Mouse (Mus musculus) testis, adult 2 months (tissue): Measurements from ENCODE around the gene Itprid2. TPM values are rescaled to one million over a fixed set of nuclear protein-coding genes. Genes with fewer than 3 reads are reported as not detected.
"Not testable (repeated sequence)": the region's sequence is repeated elsewhere in the genome, so short reads cannot be mapped to it uniquely, and the experiment has no call there.

Experiments used
- H3K27ac ChIP-seq: fragments of 200-500 bp; 2 replicates; pipeline ENCODE4 v1.5.1; 2012; ENCODE audit warnings: low read depth, low read length; ENCODE audit not compliant: control insufficient read depth, insufficient read depth
- H3K27me3 ChIP-seq: fragments of 200-500 bp; 2 replicates; pipeline ENCODE4 v1.6.1; 2012; ENCODE audit warnings: mild to moderate bottlenecking, low read length, moderate library complexity; ENCODE audit not compliant: control insufficient read depth, insufficient read depth
- H3K36me3 ChIP-seq: fragments of 200-500 bp; 2 replicates; pipeline ENCODE4 v1.6.1; 2012; ENCODE audit warnings: mild to moderate bottlenecking, low read length; ENCODE audit not compliant: control insufficient read depth, insufficient read depth
- H3K4me1 ChIP-seq: fragments of 200-500 bp; 2 replicates; pipeline ENCODE4 v1.6.1; 2012; ENCODE audit warnings: low read length; ENCODE audit not compliant: control insufficient read depth, insufficient read depth
- H3K4me3 ChIP-seq: fragments of 200-500 bp; 2 replicates; pipeline ENCODE4 v1.5.1; 2012; ENCODE audit warnings: low read depth, mild to moderate bottlenecking, low read length, moderate library complexity, mixed read lengths; ENCODE audit not compliant: control insufficient read depth
- CTCF ChIP-seq: fragments of 200-500 bp; IDR thresholded peaks from 2 replicates; pipeline ENCODE4 v1.5.1; 2012; ENCODE audit warnings: low read depth, mild to moderate bottlenecking, inconsistent platforms, low read length, moderate library complexity; ENCODE audit not compliant: control insufficient read depth, insufficient read depth, insufficient replicate concordance
- POLR2A ChIP-seq: fragments of 200-500 bp; IDR thresholded peaks from 2 replicates; pipeline ENCODE4 v1.6.1; 2012; ENCODE audit warnings: low read depth, mild to moderate bottlenecking, inconsistent platforms, low read length, moderate library complexity; ENCODE audit not compliant: control insufficient read depth
- polyA plus RNA-seq: library from polyadenylated mRNA; depleted of rRNA; stranded (reverse); fragments of >200 nt; gene quantifications from 2 replicates; pipeline ENCODE4 v1.2.3, GENCODE M21; 2012; rRNA removed

The Itprid2 gene
- polyA plus RNA-seq = 3.4 and 3.9 TPM in 2 replicates

GRCm38 (mm10) chr2:79634528-79635400, at the start of gene Itprid2:
Itprid2 (plus strand) TSS chr2:79635352.
- Histone ChIP-seq H3K36me3 (no peaks in the 10 kb centered on the region), H3K4me1 (no peaks in the 10 kb centered on the region; the same call in none of the 2 replicates), H3K27me3 (no peaks in the 10 kb centered on the region), H3K27ac (peak within 1 kb of the TSS; percentile 50), H3K4me3 (peak within 1 kb of the TSS; percentile 83)
- TF ChIP-seq POLR2A (peak; percentile 73), CTCF (no peak)

DNA sequence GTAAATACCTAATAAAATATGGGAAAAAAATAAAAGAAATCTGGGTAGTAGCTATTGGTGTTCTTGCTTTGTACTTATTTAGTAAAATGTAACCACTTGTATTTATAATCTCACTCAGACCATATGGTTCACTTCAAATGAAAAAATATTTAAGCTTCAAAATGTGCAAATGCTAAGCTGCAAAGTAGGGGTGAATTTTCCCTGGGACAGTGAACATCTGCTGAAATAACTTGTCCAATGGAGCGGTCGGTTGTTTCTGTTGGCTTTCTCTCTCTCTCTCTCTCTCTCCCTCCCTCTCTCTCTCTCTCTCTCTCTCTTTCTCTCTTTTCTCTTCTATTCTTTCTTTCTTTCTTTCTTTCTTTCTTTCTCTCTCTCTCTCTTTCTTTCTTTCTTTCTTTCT, 39.0 kb upstream of the Itprid2 start:
- no peak for TF ChIP-seq CTCF
- TF ChIP-seq POLR2A = no peak
- Histone ChIP-seq H3K27ac (no peak overlapping the region), H3K4me3 (no peak overlapping the region)

GRCm38 (mm10) chr2:79597090-79597489, 38.1 kb upstream of the Itprid2 start:
- no peak overlapping the region for H3K27ac ChIP-seq
- no peak overlapping the region for H3K4me3 ChIP-seq
- no peaks in the 10 kb centered on the region for H3K4me1 ChIP-seq
- H3K36me3 ChIP-seq = no peaks in the 10 kb centered on the region
- no peaks in the 10 kb centered on the region for H3K27me3 ChIP-seq
- TF ChIP-seq CTCF (no peak), POLR2A (no peak)

More for the DNA sequence above, 39.0 kb upstream of the Itprid2 start:
- no peaks in the 10 kb centered on the region for H3K36me3 ChIP-seq
- H3K27me3 ChIP-seq = no peaks in the 10 kb centered on the region
- no peaks in the 10 kb centered on the region for H3K4me1 ChIP-seq

GRCm38 (mm10) chr2:79601109-79601508, 34.0 kb upstream of the Itprid2 start:
- H3K27ac ChIP-seq, H3K4me1 ChIP-seq, H3K27me3 ChIP-seq: not testable (repeated sequence)

GRCm38 (mm10) chr2:79601691-79602116, 33.4 kb upstream of the Itprid2 start:
- TF ChIP-seq POLR2A = no peak
- no peak for TF ChIP-seq CTCF
- peak overlapping the region; percentile 42; the same call in 1 of the 2 replicates for H3K27ac ChIP-seq
- H3K4me3 ChIP-seq = no peak overlapping the region
- no peaks in the 10 kb centered on the region for H3K4me1 ChIP-seq
- no peaks in the 10 kb centered on the region for H3K36me3 ChIP-seq
- no peaks in the 10 kb centered on the region for H3K27me3 ChIP-seq

More at GRCm38 (mm10) chr2:79601109-79601508, 34.0 kb upstream of the Itprid2 start:
- H3K4me3 ChIP-seq, H3K36me3 ChIP-seq: not testable (repeated sequence)

DNA sequence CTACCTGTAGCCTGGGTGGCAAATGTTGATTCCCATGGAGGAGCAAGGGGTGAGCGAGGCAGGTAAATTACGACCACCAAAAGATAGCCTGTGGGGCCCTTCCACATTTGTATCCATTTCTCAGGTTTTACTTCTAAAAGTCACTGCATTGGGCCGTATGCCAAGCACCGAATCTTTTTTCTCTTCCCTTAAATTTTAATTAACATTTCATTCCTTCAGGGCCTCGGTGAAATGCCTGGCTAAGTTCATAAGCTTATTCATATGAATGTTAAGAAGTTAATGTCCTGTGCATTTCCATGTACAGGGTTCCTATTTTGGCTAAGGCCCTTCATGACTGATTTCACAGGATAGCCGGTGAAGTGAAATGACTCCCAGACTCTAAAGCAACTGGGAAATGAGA, 32.8 kb upstream of the Itprid2 start:
- no peaks in the 10 kb centered on the region for H3K36me3 ChIP-seq
- TF ChIP-seq POLR2A = no peak
- no peak for TF ChIP-seq CTCF
- no peaks in the 10 kb centered on the region for H3K27me3 ChIP-seq
- no peak overlapping the region for H3K27ac ChIP-seq
- H3K4me1 ChIP-seq = no peaks in the 10 kb centered on the region
- H3K4me3 ChIP-seq = no peak overlapping the region

DNA sequence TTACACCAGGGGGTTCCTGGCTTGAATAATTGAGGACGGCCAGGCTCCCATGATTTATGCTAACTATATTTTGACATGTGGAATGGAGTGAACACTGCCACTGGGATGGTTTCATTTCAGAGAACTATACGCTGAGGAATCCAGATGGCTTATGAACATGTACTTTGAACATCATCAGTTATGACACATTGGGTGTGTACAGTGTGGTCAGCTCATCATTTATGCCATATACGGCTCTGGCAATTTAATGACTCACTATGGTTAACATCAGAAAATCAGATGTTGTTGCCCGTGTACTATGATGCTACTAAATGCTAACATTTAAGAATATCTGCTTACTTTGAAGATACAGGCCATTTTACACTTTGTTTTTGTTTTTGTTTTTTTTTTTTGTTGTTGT, 31.8 kb upstream of the Itprid2 start:
- no peaks in the 10 kb centered on the region for H3K36me3 ChIP-seq
- TF ChIP-seq POLR2A (no peak), CTCF (no peak)
- no peak overlapping the region for H3K4me3 ChIP-seq
- H3K27ac ChIP-seq = no peak overlapping the region
- no peaks in the 10 kb centered on the region for H3K4me1 ChIP-seq
- no peaks in the 10 kb centered on the region for H3K27me3 ChIP-seq

GRCm38 (mm10) chr2:79606033-79606432, 29.1 kb upstream of the Itprid2 start:
- Histone ChIP-seq H3K4me3 (no peak overlapping the region), H3K27me3 (no peaks in the 10 kb centered on the region), H3K36me3 (no peaks in the 10 kb centered on the region), H3K4me1 (no peaks in the 10 kb centered on the region; the same call in 1 of the 2 replicates), H3K27ac (no peak overlapping the region)
- no peak for TF ChIP-seq POLR2A
- TF ChIP-seq CTCF = no peak
